Mouse (Mus musculus) midbrain, embryonic 13.5 days (tissue): ENCODE results near the gene Fcgr1. TPM values are rescaled to one million over a fixed set of nuclear protein-coding genes. Genes with fewer than 3 reads are reported as not detected.

Experiments used
- microRNA-seq: library from miRNA; unstranded; fragments of <30 nt; microRNA quantifications from one replicate; pipeline ENCODE4, GENCODE M21; 2016
- polyA plus RNA-seq: library from polyadenylated mRNA; unstranded; fragments of >200 nt; fragmentation: Nextera tagmentation; extraction: Ambion mirVana; gene quantifications from 2 replicates; pipeline ENCODE4 v1.2.1, GENCODE M21; 2015

Fcgr1 gene
- polyA plus RNA-seq, 1 experiment from 2014 or later: 1.9 TPM

Small RNAs within 50 kb of the gene (microRNA-seq; reads per million reads assigned to microRNA genes)
- gene Gm47311: not detected
- gene Gm47313: not detected

Other genes starting within 250 kb of the Fcgr1 start
- 63.7 and 67.4 TPM in 2 replicates for gene Vps45, start 235.5 kb downstream of the Fcgr1 start, polyA plus RNA-seq
- gene Otud7b, start 189.4 kb downstream of the Fcgr1 start, polyA plus RNA-seq: 10.2 and 11.4 TPM in 2 replicates
- gene Mtmr11, start 132.0 kb downstream of the Fcgr1 start, polyA plus RNA-seq: 9.1 and 12.2 TPM in 2 replicates
- gene Sf3b4, start 121.6 kb downstream of the Fcgr1 start, polyA plus RNA-seq: 152 and 154 TPM in 2 replicates
- 68.3 and 72.0 TPM in 2 replicates for gene Sv2a, start 112.8 kb downstream of the Fcgr1 start, polyA plus RNA-seq
- 67.7 and 70.4 TPM in 2 replicates for gene Bola1, start 74.3 kb downstream of the Fcgr1 start, polyA plus RNA-seq
- 0.71 TPM in 1 of 2 replicates, not detected in the other for gene Hist2h2ab, start 74.1 kb downstream of the Fcgr1 start, polyA plus RNA-seq
- gene Hist2h2ac, start 73.1 kb downstream of the Fcgr1 start, polyA plus RNA-seq: 4.4 and 5.4 TPM in 2 replicates
- 5.9 and 6.5 TPM in 2 replicates for gene Hist2h2be, start 72.8 kb downstream of the Fcgr1 start, polyA plus RNA-seq
- gene Hist2h3c2, start 54.8 kb downstream of the Fcgr1 start, polyA plus RNA-seq: 6.9 and 7.8 TPM in 2 replicates
- gene Hist2h2aa2, start 53.7 kb downstream of the Fcgr1 start, polyA plus RNA-seq: 75.5 and 102 TPM in 2 replicates
- 23.2 and 42.5 TPM in 2 replicates for gene Hist2h2aa1, start 48.5 kb downstream of the Fcgr1 start, polyA plus RNA-seq
- 0.34 TPM in 2 replicates for gene Hist2h3c1, start 47.3 kb downstream of the Fcgr1 start, polyA plus RNA-seq
- 11.1 and 13.2 TPM in 2 replicates for gene Hist2h4, start 30.7 kb downstream of the Fcgr1 start, polyA plus RNA-seq
- 47.8 and 48.8 TPM in 2 replicates for gene Hist2h3b, start 25.3 kb downstream of the Fcgr1 start, polyA plus RNA-seq
- 9.1 TPM in 2 replicates for gene Hist2h2bb, start 24.2 kb downstream of the Fcgr1 start, polyA plus RNA-seq
- gene BC107364, start 158.3 kb upstream of the Fcgr1 start, polyA plus RNA-seq: not detected in 2 replicates
- 0.62 and 0.76 TPM in 2 replicates for gene Hfe2, start 231.2 kb upstream of the Fcgr1 start, polyA plus RNA-seq